Mouse (Mus musculus): ENCODE data around the gene Riok1.

Riok1 gene

DNA sequence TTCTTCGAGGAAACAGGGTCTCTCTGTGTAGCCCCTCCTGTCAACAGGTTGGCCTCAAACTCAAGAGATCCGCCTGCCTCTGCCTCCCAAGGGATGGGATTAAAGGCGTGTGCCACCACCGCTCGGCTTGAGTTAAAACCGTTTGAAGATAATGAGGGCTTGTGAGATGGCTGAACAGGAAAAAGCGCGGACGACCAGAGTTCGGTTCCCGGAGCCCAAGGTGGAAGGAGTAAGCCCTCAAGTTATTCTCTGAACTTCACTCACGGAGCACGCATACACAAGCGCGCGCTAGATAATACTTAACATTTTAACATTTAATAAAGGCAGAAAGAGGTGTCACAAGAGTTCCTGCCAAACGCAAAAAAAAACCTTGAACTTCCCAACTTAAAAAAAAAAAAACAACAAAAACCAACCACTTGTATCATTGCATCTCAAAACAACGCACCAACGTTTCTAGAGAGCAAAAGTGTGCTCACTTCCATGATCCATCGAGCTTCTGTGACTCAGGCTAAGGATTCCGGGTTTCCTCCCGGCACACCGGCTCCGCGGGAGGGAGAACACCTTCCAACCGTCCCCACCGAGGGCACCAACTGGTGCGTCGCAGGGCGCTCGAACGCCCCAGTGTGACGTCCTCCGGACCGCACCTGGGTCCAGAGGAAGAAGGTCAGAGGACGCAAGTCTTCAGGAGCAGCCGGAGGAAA, at the start of gene Riok1:
Riok1 (plus strand) TSS at position 653 of the 701 bp plus-strand sequence.
- no peak for DNase-seq (ENCODE audit: low spot score)

DNA sequence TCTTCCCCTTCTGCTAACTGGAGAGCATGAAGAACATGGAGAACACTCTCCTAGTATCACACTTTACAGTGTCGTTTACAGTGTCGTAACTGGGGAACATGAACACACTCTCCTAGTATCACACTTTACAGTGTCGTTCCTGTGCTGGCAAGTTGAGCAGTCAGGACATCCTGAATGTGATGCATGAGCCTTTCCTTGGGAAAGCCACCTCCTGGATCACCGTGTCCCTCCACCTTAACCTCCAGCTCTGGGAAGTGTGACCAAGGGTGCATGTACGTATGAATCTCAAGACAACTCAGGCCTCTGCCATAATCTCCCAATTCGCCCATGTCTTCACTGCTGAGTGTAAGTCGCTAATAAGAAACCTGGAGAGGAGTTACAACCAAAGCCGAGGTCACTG, 47.1 kb upstream of the Riok1 start:
- DNase-seq (ENCODE audit: low spot score), result no peak

DNA sequence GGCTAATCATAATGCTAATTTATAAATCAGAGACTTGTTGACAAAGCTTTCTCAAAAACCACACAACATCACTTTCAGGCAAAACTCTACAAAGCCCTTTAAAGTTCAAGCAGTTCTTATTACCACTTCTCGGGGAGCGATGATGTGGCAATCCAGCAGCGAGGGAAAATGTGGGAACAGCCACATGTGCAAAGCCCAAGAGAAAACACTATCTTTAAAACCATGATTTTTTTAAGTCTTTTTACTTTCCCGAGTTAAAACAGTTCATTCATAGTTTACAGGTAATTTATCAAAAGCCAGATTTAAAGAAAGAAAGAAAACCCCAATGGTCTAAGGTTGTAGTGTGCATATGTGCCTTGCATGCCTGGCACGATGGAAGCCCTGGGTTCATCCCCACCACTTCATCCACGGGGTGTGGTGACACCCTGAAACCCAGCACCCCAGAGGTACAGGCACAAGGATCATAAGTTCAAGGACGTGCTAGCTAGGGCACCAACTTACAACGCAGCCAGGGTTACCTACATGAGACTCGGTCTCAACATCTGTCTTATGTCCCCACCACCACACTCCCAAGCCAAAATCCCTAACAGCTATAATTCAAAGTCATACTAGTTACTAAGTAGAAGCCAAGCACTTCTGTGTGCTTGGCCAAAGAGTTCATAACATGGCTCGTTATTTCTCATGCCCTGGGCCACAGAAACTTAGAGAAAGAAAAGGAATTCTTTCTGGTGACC, 44.0 kb upstream of the Riok1 start:
- no peak for DNase-seq (ENCODE audit: low spot score)

DNA sequence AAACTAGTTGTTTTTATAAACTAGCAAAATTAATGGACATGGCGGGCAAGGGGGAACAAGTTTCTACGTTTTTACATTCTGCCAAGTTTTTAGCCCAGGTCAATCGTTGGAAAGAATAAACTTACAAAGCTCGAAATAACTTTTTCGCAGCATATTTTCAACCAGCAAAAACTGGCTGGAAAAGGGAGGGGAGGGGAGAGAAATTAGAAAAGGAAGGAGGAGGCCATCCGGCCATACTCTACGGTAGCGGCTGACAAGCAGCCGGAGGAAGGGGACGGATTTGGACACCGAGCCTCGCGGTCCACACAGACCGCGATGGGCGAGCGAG, 43.5 kb upstream of the Riok1 start:
- DNase-seq (ENCODE audit: low spot score), result no peak

DNA sequence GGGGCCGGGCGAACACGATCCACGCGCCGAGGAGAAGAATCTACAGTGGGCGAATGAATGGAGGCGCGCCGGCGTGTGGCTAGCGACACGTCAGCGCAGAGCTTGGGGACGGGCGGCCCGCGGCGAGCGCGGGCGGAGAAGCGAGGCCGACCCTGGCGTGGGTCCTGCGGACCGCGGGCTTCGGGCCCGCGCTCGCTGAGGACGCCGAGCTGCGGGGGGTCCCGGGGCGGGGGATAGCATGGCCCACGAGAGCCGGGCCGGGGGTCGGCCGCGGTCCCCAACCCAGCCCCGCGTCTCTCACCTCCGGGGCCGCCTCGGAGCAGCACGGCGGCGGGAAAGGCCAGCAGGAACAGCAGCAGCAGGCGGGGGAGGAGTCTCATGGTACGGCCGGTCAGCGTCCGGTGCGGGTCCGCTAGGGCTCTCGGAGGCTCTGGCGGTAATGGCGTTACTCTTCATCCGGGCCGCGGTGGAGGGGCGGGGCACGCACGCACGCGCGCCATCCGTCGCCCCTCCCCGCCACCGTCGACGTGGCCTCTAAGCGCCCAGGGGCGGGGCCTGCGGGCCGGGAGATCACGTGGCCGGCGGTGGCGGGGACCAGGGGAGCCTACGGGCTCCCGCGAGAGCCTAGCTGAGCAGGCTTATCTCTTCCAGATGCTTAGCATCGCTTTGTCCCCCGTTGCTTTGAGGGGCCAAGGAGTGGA, 42.9 kb upstream of the Riok1 start, which contains the start of gene Ssr1:
Ssr1 (minus strand) TSS at position 514 of the 701 bp plus-strand sequence.
- DNase-seq (ENCODE audit: low spot score), result peak; percentile 84

DNA sequence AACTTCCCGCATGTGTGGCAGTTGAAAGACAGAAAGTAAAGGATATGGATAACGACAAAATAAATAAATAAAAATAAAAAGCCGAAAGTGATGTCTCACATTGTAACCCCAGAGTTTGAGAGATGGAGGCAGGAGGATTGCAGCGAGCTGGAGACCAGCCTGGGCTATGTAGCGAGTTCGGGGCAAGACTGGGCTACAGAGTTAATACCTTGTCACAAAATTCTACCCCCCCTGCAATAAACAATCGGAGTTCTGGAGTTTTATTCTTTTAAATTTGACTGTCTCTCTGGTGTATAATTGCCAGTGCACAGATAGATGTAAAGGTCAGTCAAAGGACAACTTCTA, 42.4 kb upstream of the Riok1 start:
- no peak for DNase-seq (ENCODE audit: low spot score)

DNA sequence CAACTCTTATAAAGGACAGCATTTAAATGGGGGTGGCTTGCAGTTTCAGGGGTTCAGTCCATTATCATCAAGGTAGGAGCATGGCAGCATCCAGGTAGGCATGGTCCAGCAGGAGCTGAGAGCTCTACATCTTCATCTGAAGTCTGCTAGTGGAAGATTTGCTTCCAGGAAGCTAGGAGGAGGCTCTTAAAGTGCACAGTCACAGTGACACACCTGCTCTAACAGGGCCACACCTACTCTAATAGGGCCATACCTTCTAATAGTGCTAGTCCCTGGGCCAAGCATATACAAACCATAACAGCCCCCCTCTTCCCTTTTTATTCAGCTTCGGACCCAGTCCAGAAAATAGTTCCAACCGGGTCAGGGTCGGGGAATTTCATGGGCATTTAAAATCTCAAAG, 37.1 kb upstream of the Riok1 start:
- DNase-seq (ENCODE audit: low spot score), result no peak

DNA sequence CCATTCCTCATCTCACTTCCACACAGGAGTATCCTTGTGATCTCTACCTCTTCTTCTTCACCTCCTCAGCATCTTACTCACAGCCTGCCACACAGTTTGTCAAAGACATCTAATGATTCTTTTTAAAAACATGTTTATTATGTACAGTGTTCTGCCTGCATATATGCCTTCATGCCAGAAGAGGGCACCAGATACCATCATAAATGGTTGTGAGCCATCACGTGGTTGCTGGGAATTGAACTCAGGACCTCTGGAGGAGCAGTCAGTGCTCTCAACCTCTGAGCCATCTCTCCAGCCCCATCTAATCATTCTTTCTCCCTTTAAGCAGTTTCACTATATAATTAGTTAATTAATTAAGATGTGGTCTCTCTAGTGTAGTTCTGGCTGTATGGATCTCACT, 34.3 kb upstream of the Riok1 start:
- DNase-seq (ENCODE audit: low spot score), result no peak

DNA sequence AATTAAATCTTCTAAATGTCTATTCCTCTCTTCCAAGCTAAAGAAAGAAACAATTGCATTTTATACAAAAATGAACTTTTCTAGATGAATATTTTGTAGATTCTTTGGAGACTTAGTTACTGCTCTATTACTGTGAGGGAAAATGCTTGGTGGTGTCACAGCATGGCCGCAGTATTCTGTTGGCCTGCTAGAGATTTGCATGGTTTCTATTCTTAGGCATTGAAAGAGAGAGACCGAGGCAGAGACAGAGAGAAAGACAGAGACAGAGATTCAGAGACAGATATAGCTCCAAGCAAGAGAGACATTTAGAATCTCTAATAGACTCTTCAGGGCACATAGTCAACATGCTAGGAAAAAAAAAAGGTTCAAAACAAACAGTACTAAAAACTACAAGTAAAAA, 28.8 kb upstream of the Riok1 start:
- DNase-seq (ENCODE audit: low spot score), result no peak

DNA sequence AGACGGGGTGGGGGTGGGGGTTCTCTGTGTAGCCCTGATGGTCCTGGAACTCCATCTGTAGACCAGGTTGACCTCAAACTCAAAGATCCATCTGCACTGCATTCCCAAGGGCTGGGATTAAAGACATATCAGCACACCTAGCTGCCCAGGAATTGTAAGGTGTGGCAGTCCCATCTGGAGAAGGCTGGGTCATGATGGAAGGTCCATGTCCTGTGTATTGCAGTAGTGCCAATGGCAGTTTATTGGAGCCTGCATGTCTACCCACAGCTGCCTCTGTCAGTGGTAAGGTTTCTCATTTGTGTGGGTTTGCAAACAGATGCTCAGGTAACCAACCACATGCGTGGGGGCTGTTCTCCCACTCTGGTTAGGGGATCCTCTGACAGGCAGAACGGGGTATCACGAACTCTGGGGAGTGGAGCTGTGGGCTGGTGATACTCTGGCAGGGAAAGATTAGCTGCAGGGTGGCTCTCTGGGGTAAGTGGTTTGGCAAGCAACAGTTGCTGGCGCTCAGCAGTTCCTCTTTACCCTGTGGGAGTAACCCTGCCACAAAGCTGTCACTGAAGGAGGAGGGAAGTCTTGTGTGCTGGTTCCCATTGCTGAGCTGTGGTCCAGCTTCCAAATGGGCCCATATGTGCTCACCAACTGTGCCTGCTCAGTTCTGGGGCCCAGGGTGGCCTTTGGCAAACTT, 26.9 kb upstream of the Riok1 start:
- no peak for DNase-seq (ENCODE audit: low spot score)

DNA sequence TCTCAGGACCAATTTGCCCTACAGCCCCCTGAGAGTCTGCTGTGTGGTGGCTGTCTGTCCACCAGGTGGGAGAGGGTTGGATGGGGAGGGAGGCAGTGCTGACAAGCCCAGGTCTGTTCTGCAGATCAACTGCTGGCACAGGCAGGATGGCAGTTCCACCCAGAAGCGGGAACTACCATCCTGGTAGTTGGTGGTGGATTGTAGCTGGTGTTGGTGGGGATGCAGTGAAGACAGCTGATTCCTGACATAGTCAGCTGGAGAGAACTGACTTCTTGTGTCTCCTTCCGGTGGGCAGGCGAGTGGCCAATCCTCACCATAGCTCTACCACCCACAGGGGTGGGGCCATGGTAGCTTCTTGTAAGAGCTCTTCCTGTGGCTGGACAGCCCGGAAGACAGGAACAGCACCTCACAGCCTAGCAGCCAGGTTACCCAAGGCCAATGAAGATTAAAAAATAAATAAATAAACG, 26.3 kb upstream of the Riok1 start:
- no peak for DNase-seq (ENCODE audit: low spot score)

DNA sequence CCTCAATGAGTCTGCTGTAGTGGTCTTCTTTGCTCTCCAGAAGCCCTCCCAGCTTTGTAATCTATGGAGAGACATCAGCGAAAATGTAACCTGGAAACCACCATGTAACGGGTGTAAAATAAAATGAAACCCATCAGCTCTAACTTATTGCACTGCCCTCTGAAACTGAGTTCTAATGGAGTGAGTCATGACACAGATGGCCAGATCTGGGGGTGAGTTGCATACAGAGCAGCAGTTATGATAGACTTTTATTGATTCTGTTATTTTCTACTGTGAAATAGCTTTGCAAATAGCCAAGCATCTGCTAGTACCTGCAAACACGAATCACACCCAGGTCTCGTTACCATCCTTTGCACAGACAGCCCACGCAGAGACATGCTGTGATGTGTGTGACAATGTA, 24.4 kb upstream of the Riok1 start:
- no peak for DNase-seq (ENCODE audit: low spot score)

DNA sequence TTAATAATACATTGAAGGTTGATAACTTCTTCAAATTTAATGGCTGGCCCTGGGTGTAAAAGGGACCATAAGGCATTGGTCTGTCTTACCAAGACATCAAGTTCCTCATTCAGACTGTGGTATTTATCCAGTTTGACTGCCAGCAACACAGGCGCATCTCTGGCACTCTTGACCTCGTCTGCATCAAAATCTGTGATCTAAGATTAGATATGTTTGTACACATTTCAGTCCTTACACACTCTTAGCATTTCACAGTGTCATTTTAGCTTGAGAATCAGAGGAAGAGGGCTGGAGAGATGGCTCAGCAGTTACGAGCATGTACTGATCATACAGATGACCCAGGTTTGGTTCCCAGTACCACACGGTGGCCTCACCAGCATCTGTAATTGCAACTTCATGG, 21.2 kb upstream of the Riok1 start:
- no peak for DNase-seq (ENCODE audit: low spot score)

DNA sequence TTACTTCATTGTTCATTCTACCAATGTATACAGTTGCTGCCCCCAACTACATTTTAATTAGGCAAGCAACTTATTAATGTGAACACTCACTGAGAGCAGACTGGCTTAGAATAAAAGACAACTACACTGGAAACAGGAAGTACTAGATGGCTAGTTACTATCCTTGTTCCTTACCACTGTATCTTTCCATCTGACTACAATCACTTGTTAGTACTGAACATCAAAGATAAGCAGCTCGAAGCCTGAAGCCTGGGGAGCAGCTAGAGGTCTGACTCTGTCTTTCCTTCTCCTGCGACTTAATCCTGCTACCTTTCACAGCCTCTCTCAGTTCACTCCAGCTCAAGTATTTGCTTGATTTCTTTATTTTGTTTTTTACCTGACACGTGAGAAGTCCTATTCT, 18.0 kb upstream of the Riok1 start:
- no peak for DNase-seq (ENCODE audit: low spot score)

DNA sequence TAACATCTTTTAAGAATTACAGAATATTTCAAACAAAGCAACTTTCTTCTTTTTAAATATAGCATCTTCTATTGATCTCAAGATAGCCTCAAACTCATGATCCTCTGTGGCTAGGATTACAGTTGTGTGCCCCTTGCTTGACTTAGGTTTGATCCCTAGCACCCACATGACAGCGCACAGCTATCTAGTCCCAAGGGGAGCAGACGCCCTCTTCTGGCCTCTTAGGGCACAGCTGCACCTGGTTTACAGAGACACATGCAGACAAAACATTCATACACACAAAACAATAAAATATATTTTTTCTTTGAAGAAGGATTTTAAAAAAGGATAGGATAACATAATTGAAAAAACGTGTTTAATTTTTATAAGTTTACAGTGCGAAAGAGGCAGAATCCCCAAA, 10.9 kb upstream of the Riok1 start:
- DNase-seq (ENCODE audit: low spot score), result no peak

DNA sequence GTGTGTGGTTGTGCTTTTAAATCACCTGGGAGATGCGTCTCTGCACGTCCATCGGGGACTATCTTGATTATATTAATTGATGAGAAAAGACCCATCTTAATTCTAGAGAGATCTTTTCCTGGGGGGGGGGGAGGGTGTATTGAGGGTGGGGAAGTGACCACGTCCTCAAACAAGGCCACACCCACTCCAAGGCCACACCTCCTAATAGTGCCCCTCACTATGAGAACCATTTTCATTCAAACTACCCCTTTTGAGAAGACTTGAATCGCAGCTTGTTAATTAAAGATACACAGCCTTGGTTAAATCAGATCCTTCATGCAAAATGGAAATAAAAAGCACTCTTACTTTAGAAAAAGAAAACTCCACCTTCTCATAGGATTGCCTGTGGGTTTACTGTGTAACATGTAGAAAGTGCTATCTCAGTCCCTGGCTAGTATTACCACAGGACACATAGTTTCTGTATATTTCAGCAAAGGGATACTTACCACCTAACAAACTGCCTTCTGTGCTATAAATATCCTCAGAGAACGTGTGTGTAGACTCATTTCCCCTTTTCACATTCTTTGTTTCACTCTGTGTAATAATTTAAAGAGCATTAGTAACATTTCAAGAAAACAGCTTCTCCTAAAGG, 9.1 kb upstream of the Riok1 start:
- DNase-seq (ENCODE audit: low spot score), result no peak

DNA sequence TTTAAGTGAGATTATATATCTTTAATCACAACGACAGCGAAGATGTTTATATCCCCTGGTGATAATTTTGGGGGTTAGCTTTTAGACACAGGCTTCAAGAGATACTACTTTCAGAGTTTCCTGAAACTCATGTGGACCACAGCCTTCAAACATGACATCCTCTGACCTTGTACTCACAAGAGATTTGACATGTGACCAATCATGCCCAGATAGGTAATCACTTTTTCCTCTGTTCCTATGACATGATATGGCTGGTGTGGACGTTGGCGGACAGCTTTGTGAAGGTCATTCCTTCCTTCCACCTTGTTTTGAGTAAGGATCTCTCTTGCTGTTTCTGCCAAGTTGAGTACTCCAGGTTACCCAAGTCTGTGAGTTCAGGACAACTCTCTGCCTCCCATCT, 8.4 kb upstream of the Riok1 start:
- DNase-seq (ENCODE audit: low spot score), result no peak

DNA sequence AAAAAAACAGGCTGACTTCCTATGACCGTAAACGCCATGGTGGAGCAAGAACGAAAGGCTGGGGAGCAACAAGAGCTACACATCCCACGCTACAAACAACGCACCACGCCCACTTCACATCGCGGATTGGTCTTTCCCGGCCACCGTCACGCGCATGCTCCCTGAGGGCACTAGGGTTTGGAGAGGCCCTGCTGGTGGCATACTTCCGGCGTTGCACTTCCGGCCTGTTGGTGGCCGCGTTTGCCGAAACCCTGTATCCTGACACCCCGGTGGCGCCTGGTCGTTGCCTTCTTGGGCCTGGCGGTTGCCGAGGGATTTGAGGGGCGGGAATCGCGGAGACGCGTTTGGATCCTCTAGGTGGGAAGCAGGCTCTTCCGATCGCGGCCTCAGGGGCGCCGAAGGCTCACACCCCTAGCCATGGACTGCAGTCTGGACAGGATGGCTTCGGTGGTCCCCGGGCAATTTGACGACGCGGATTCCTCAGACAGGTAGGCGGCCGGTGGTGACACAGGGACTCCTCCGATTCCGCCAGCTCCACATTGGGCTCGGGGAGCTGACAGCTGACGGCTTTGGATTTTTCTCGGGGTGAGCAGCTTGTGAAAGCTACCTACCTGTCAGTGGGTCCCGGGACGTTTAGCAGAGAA, 371 bp downstream of the Riok1 start, which contains the start of gene Cage1:
Cage1 (minus strand) TSS at position 26 of the 644 bp plus-strand sequence.
- peak; percentile 87 for DNase-seq (ENCODE audit: low spot score)

DNA sequence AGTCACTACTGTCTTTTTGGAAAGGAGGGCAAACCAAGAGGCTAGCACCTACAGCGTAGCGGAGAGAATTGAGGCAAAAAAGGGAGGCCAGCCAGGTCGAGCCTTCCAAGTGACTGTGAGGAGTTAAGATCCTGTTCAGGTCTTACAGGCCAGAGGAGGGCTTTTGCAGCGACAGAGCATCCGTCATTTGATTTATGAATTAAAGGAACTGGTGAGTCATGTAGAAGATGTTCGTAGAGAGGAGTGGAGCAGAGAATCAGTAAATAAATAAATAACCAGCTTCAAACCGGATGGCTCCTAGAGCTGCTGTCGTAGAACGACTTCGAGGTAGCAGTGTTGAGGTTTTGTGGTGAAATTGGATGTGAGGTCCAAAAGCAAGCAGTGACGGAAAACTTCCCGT, 1.0 kb downstream of the Riok1 start:
- no peak for DNase-seq (ENCODE audit: low spot score)

DNA sequence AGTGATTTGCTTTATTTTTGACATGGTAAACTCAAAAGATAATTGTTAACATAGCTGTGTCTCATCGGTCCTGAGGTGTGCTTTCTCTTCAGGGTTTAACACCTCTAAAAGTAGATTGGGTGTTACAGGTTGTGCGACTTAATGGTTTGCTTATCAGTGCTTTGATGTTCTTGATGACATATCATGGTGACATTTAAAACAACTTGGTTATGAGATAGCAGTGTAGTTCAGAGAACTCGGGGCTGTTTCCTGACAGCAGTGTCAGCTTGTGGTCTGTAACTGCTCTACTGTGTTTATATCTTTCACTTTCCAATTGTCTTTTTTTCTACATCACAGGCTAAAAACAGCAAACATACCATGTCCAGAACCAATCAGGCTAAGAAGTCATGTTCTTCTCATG, 13.1 kb downstream of the Riok1 start:
- no peak for DNase-seq (ENCODE audit: low spot score)

DNA sequence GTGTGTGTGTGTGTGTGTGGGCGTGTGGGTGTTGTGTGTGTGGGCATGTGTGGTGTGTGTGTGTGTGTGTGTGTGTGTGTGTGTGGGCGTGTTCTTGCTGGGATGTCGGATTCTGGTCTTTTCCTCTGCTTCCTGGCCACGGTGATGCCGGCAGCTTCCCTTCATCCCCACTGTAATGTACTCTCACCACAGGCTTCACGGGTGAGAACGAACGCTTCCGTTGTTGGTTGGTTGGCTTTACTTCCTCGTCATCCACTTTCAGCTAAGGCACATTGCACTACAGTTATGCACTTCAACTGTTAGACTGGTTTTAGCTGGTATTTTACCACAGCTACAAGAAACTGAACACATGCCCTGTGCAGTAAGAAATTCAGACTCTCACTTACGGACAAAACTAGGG, 25.9 kb downstream of the Riok1 start:
- DNase-seq (ENCODE audit: low spot score), result no peak
